Mouse (Mus musculus): ENCODE data around the gene H3f3a.

The H3f3a gene

GRCm38 (mm10) chr1:180781250-180781649 lies 32.5 kb downstream of the H3f3a start:
- no peak for DNase-seq

GRCm38 (mm10) chr1:180780291-180780690 lies 33.5 kb downstream of the H3f3a start:
- no peak for DNase-seq

GRCm38 (mm10) chr1:180778941-180779340 lies 34.8 kb downstream of the H3f3a start:
- DNase-seq, result no peak

- DNase-seq, result no peak
These were observed 35.4 kb downstream of the H3f3a start for GRCm38 (mm10) chr1:180778403-180778754.

GRCm38 (mm10) chr1:180777660-180778402 lies 35.9 kb downstream of the H3f3a start:
- peak; percentile 92 to 93 for DNase-seq

GRCm38 (mm10) chr1:180777289-180777659 lies 36.5 kb downstream of the H3f3a start:
- no peak for DNase-seq

- peak; percentile 43 for DNase-seq
These were observed 37.2 kb downstream of the H3f3a start for GRCm38 (mm10) chr1:180776494-180776893.

- DNase-seq, result no peak
These were observed 37.8 kb downstream of the H3f3a start for GRCm38 (mm10) chr1:180775849-180776493.

GRCm38 (mm10) chr1:180775317-180775716 lies 38.4 kb downstream of the H3f3a start:
- no peak for DNase-seq

- DNase-seq, result peak in 1 of 2 experiments; percentile 61
These were observed 39.1 kb downstream of the H3f3a start for GRCm38 (mm10) chr1:180774664-180775063.

- no peak for DNase-seq
These were observed 41.5 kb downstream of the H3f3a start for GRCm38 (mm10) chr1:180772291-180772690.

- DNase-seq, result no peak
These were observed 42.0 kb downstream of the H3f3a start for GRCm38 (mm10) chr1:180771722-180772121.

GRCm38 (mm10) chr1:180771306-180771705 lies 42.4 kb downstream of the H3f3a start:
- DNase-seq, result no peak

GRCm38 (mm10) chr1:180768334-180769168 lies 45.2 kb downstream of the H3f3a start:
- peak; percentile 91 to 93 for DNase-seq

GRCm38 (mm10) chr1:180767541-180768333 lies 46.0 kb downstream of the H3f3a start:
- DNase-seq, result peak in 1 of 2 experiments; percentile 62

- no peak for DNase-seq
These were observed 47.2 kb downstream of the H3f3a start for GRCm38 (mm10) chr1:180766557-180766956.

- DNase-seq, result no peak
These were observed 48.4 kb downstream of the H3f3a start for GRCm38 (mm10) chr1:180765393-180765792.

- DNase-seq, result peak; percentile 87 to 92
These were observed 49.9 kb downstream of the H3f3a start for GRCm38 (mm10) chr1:180763828-180764227.

- DNase-seq, result peak in 1 of 2 experiments; percentile 56
These were observed 50.4 kb downstream of the H3f3a start for GRCm38 (mm10) chr1:180763307-180763706.

GRCm38 (mm10) chr1:180762679-180763078 lies 51.1 kb downstream of the H3f3a start:
- no peak for DNase-seq

- DNase-seq, result no peak
These were observed 51.6 kb downstream of the H3f3a start for GRCm38 (mm10) chr1:180762180-180762579.

GRCm38 (mm10) chr1:180757956-180758520 lies 55.7 kb downstream of the H3f3a start:
- no peak for DNase-seq
